Mouse (Mus musculus): ENCODE results near the gene D630039A03Rik. TPM values are rescaled to one million over a fixed set of nuclear protein-coding genes. Genes with fewer than 3 reads are reported as not detected.

The D630039A03Rik gene
- polyA plus RNA-seq, 1 experiment: not detected

DNA sequence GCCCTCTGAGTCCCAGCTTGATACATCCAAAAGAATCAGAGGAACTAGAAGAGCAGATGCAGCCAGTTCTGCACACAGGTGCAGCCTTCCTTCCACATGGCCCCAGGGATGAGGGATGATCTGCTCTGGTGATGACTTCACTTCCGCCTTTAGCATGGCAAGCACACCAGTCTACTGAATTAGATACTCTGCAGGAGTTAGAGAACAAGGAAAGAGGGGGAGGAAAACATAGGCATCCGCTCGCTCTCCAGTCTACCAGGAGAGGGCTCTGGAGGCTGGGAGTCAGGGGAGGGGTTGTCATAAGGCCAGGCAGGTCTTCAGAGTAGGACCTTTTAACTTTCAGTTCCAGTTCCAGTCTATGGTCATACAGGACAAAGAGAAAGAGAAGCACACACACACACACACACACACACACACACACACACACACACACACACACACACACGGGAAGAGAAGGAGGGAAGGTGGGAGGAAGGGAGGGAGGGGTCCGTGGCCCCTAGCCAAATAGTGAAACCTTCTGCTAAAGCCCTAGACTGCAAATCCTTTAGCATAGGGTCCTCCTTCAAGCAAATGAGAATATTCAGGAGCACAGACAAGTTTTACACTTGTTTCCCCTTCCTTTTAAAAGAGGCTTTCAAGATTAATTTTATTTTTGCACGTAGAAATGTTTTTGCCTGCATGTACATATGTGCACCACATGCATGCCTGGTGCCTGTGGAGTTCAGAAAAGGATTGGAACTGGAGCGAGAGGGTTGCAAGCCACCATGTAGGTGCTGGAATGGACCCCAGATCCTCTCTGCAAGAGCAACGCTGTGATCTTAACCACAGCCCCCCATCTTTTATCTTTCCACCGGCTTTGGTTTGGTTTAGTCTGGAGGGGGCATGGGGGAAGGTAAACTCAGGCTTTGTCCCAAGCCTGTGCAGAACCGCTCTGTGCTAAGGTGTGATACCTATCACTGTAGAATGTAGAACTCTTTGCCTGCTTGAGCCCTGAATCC is 1.6 kb downstream of the D630039A03Rik start:
- H3K4me3 ChIP-seq (ENCODE audit: insufficient read depth, low read length): no peak overlapping the region
- H3K27ac ChIP-seq (ENCODE audit: insufficient read depth, low read depth, low read length): no peak overlapping the region
- TF ChIP-seq CTCF (IDR thresholded peaks at IDR 0.05; ENCODE audit: low read depth, low read length) (no peak), POLR2A (IDR thresholded peaks at IDR 0.05; ENCODE audit: borderline replicate concordance, low read depth, low read length) (no peak)
- no peaks in the 10 kb centered on the region for H3K4me1 ChIP-seq (ENCODE audit: control insufficient read depth, insufficient read depth, low read length)

DNA sequence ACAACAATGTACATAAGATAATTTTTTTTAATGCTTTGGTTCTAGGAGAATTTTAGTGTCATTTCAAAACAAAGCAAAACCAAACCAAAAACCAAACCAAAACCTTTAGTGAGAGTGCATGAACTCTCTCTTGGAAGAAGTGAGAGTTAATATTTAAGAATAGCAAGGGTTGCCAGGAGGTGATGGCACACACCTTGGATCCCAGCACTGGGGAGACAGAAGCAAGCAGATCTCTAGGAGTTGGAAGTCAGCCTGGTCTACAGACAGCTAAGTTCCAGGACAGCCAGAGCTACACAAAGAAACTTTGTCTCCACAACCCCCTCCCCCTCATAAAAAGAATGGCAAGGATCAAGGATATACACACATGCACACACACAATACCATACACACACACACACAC is 3.1 kb downstream of the D630039A03Rik start:
- Histone ChIP-seq H3K27ac (ENCODE audit: insufficient read depth, low read depth, low read length) (no peak overlapping the region), H3K4me3 (ENCODE audit: insufficient read depth, low read length) (no peak overlapping the region), H3K4me1 (ENCODE audit: control insufficient read depth, insufficient read depth, low read length) (no peaks in the 10 kb centered on the region)
- TF ChIP-seq CTCF (IDR thresholded peaks at IDR 0.05; ENCODE audit: low read depth, low read length): no peak

DNA sequence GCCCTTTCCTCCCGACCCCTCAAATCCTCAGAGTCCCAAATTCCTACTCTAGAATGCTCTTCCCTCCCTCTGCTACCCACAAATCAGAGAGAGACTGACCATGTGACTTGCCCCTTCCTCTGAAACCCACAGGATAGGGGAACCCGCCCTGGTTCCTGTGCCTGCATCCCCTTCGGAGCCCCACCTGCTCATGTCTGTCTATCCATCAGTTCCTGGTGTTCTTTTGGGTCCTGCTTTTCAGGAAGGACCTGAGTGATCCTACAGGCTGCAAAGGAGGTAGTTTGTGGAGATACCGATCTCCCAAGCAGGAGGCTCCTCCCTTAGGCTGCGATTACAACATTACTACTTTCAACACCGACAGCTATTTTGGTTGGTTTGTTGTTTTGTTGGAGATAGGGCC is 7.2 kb downstream of the D630039A03Rik start:
- no peak overlapping the region for H3K4me3 ChIP-seq (ENCODE audit: insufficient read depth, low read length)
- TF ChIP-seq POLR2A (IDR thresholded peaks at IDR 0.05; ENCODE audit: borderline replicate concordance, low read depth, low read length): no peak
- no peak for TF ChIP-seq CTCF (IDR thresholded peaks at IDR 0.05; ENCODE audit: low read depth, low read length)
- no peak overlapping the region for H3K27ac ChIP-seq (ENCODE audit: insufficient read depth, low read depth, low read length)
- H3K4me1 ChIP-seq (ENCODE audit: control insufficient read depth, insufficient read depth, low read length): no peaks in the 10 kb centered on the region

DNA sequence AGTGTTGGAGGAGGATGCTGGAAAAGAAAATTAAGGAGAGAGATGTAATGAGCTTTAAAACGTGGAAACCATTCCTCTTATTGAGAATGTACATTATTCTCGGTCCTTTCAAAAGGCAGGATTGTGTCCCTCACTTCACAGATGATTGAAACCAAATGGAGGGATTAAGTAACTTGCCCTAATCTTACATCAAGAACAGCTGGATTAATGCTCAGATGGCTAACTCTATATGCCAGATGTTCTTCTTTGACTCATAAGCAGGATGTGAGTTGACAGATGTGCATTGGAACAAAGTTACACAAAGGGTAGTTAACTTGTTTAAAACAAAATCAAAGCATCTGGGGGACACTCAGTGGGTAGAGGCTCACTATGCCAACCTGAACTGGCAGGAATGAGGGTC is 9.4 kb downstream of the D630039A03Rik start:
- no peak overlapping the region for H3K27ac ChIP-seq (ENCODE audit: insufficient read depth, low read depth, low read length)

DNA sequence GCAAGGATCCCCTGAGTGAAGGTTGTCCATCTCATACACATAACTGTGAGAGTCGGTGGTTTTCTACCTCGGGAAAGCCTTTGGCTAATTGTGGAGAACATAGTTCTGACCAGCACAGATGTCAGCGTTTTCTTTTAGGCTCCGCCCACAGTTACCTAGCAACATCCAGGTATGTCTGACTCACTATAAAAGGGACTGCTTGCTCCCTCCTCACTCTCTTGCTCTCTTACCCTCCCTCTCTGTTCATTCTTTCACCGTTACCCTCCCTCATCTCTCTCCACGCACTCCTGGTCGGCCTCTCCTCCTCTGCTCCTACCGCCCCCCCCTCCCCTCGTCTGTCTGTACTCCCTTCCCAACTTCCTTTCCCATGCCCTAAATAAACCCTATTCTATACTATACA is 11.5 kb downstream of the D630039A03Rik start:
- TF ChIP-seq POLR2A (IDR thresholded peaks at IDR 0.05; ENCODE audit: borderline replicate concordance, low read depth, low read length): no peak
- no peak for TF ChIP-seq CTCF (IDR thresholded peaks at IDR 0.05; ENCODE audit: low read depth, low read length)
- H3K4me3 ChIP-seq (ENCODE audit: insufficient read depth, low read length): no peak overlapping the region
- H3K4me1 ChIP-seq (ENCODE audit: control insufficient read depth, insufficient read depth, low read length): no peaks in the 10 kb centered on the region
- H3K27ac ChIP-seq (ENCODE audit: insufficient read depth, low read depth, low read length): no peak overlapping the region

More for the DNA sequence above, 9.4 kb downstream of the D630039A03Rik start:
- Histone ChIP-seq H3K4me1 (ENCODE audit: control insufficient read depth, insufficient read depth, low read length) (no peaks in the 10 kb centered on the region), H3K4me3 (ENCODE audit: insufficient read depth, low read length) (no peak overlapping the region)
- TF ChIP-seq CTCF (IDR thresholded peaks at IDR 0.05; ENCODE audit: low read depth, low read length): no peak
- no peak for TF ChIP-seq POLR2A (IDR thresholded peaks at IDR 0.05; ENCODE audit: borderline replicate concordance, low read depth, low read length)

DNA sequence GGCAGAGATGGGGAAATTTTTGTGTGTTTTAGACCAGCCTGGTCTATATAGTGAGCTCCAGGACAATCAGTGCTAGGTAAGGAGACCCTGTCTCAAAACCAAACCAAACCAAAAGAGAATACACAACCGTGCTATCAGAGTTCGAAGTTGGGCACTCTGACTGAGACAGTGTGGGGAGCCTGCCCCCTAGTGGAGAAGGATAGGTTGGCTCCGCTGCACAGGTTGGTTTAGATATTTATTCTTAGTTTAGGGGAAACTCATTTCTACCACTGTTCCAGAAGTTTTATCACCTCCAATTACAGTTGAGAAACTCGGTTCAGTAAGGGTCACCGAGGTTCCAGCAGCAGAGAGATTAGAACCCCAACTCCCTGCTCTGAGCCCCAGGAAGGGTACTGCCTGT is 11.9 kb downstream of the D630039A03Rik start:
- H3K4me1 ChIP-seq (ENCODE audit: control insufficient read depth, insufficient read depth, low read length): no peaks in the 10 kb centered on the region
- no peak overlapping the region for H3K27ac ChIP-seq (ENCODE audit: insufficient read depth, low read depth, low read length)
- H3K4me3 ChIP-seq (ENCODE audit: insufficient read depth, low read length): no peak overlapping the region
- TF ChIP-seq CTCF (IDR thresholded peaks at IDR 0.05; ENCODE audit: low read depth, low read length): peak; percentile 78
- TF ChIP-seq POLR2A (IDR thresholded peaks at IDR 0.05; ENCODE audit: borderline replicate concordance, low read depth, low read length): no peak

DNA sequence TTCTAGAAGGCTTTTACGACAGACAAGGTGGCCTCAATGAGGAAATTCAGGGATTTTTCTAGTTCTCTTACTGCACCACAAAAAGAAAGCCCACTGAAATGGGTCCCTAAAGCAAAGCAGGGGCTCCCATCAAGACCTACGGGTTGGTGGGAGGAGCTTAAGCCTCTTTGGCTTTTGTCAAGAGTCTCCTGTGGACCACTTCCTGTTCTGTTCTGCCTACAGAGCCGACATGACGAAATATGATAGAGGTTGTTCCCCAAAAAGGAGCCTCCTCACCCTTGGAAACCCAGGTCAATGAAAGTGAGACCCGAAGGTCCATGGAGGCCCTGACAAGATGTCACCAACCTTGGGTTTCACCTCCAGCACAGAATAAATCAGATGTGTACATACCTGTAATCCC is 13.5 kb downstream of the D630039A03Rik start:
- TF ChIP-seq CTCF (IDR thresholded peaks at IDR 0.05; ENCODE audit: low read depth, low read length) (no peak), POLR2A (IDR thresholded peaks at IDR 0.05; ENCODE audit: borderline replicate concordance, low read depth, low read length) (no peak)
- Histone ChIP-seq H3K4me3 (ENCODE audit: insufficient read depth, low read length) (no peak overlapping the region), H3K27ac (ENCODE audit: insufficient read depth, low read depth, low read length) (no peak overlapping the region), H3K4me1 (ENCODE audit: control insufficient read depth, insufficient read depth, low read length) (no peaks in the 10 kb centered on the region)

DNA sequence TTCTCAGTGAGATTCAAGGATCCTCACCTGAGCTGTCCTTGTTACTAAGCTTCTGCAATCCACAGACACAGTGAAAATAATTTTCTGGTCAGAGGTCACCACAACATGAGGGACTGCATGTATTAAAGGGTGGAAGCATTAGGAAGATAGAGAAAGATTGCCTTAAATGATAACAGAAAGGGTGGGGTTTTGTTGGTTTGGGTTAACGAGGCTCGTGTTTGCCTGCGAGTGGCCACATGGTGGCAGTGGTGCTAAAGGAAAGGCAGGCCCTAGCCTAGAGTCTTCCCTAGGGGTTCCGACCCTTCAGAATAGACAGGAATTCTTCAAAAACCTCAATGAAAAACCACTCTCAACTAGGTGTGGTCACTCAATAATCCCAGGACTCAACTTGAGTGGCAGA is 14.9 kb downstream of the D630039A03Rik start:
- peak; percentile 71 for TF ChIP-seq CTCF (IDR thresholded peaks at IDR 0.05; ENCODE audit: low read depth, low read length)
- no peak for TF ChIP-seq POLR2A (IDR thresholded peaks at IDR 0.05; ENCODE audit: borderline replicate concordance, low read depth, low read length)
- Histone ChIP-seq H3K4me1 (ENCODE audit: control insufficient read depth, insufficient read depth, low read length) (no peaks in the 10 kb centered on the region), H3K27ac (ENCODE audit: insufficient read depth, low read depth, low read length) (no peak overlapping the region), H3K4me3 (ENCODE audit: insufficient read depth, low read length) (no peak overlapping the region)

DNA sequence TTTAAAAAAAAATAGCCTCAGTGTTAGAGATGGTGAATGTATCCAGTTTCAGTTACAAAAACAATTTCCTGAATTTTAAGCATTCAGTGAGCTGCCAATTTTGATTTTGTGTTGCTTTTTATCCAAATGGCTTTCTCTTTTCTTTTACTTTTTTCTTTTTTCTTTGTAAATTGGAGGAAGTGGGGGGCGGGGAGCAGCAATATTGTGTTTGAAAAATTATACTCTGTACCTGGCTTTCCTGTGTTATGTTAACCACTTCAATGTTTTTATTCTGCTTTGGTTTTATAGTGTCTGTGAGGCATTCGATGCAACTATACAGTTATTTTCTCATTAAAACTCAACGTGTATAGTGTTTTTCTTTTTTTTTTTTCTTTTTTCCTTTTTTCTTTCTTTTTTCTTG is 19.5 kb downstream of the D630039A03Rik start:
- no peaks in the 10 kb centered on the region for H3K4me1 ChIP-seq (ENCODE audit: control insufficient read depth, insufficient read depth, low read length)
- no peak for TF ChIP-seq POLR2A (IDR thresholded peaks at IDR 0.05; ENCODE audit: borderline replicate concordance, low read depth, low read length)
- TF ChIP-seq CTCF (IDR thresholded peaks at IDR 0.05; ENCODE audit: low read depth, low read length): no peak
- no peak overlapping the region for H3K4me3 ChIP-seq (ENCODE audit: insufficient read depth, low read length)

DNA sequence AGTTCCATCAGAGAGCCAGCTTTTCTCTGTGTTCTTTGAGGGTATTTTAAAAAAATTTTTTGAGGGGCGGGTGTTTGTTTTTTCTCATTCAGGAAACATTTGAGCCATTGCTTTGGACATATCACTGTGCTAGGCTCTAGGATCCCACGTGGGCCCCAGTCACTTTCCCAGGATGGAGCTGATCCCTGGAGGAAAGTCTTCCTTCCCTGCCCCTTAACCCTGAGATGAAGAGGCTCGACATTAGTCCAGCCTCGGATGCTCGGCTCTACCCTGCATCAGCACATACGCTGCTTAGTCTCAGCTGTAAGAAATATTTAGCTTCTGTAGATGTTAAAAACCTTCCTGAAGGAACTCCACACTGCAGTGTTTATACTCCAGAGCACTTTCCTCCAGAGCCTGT is 20.2 kb downstream of the D630039A03Rik start:
- Histone ChIP-seq H3K4me1 (ENCODE audit: control insufficient read depth, insufficient read depth, low read length) (no peaks in the 10 kb centered on the region), H3K4me3 (ENCODE audit: insufficient read depth, low read length) (no peak overlapping the region), H3K27ac (ENCODE audit: insufficient read depth, low read depth, low read length) (no peak overlapping the region)
- no peak for TF ChIP-seq POLR2A (IDR thresholded peaks at IDR 0.05; ENCODE audit: borderline replicate concordance, low read depth, low read length)
- TF ChIP-seq CTCF (IDR thresholded peaks at IDR 0.05; ENCODE audit: low read depth, low read length): no peak

More for the DNA sequence above, 19.5 kb downstream of the D630039A03Rik start:
- H3K27ac ChIP-seq (ENCODE audit: insufficient read depth, low read depth, low read length): no peak overlapping the region
